Mouse (Mus musculus) MN1 (cell line): ENCODE measurements around the gene Tsen34.

ENCODE experiments used
- DNase-seq: peaks from one replicate; pipeline ENCODE4 v3.0.0-alpha.2; 2016; ENCODE audit warnings: low spot score

Tsen34 gene

DNA sequence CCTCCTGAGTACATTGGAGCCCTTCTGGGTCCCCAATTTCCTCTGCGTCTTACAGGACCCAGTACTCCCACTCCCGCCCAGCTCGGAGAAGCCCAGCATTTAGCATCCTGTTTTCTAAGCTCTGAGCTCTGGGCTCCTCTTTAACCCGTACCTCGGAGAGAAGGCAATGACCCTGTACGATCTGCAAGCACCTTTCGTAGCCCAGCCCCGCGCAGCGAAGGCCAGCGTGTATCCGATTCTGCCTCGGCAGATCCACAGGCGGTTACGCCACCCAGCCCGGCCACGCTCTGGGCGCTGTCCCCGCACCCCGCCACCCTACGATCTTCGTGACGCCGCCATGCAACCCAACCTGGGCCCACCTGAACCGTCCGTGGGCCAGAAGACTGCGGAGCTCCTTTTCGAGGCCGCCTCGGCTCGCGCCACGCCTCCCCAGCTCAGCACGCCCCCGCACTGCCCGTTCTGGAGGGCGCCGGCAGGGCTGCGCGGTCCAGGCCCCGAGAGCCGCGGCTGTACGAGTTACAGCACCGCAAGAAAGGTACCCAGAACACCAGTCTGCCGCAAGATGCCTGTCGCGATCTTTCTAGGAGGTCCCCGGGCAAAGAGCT is at the start of gene Tsen34:
Tsen34 (plus strand) TSS at position 482 of the 605 bp plus-strand sequence.
- no peak for DNase-seq

- no peak for DNase-seq
Observed at GRCm38 (mm10) chr7:3643412-3643811, 49.3 kb upstream of the Tsen34 start.

DNA sequence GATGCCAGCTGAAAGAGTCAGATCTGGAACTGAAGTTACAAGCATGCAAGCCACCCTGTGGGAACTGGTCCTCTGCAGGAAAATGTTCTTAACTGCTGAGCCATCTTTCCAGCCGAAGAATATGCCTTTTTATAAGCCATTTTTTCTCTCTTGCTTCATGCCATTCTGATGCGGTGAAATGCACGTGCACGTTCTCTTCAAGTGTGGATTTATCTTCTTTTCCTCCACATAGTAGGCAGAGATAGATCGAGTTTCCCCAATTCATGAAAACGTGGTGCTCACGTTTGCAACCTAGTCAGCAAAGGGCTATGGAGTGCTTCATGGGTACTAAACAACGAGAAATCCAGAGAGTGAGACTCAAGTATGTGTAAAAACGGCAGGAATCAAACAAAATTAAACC is 48.8 kb upstream of the Tsen34 start:
- no peak for DNase-seq

GRCm38 (mm10) chr7:3644348-3644671 is 48.4 kb upstream of the Tsen34 start:
- DNase-seq: no peak

GRCm38 (mm10) chr7:3644672-3645487 is 47.8 kb upstream of the Tsen34 start, which contains the start of gene Cnot3:
TSS of gene Cnot3 (plus strand) at chr7:3645268.
- peak; percentile 98 for DNase-seq

DNA sequence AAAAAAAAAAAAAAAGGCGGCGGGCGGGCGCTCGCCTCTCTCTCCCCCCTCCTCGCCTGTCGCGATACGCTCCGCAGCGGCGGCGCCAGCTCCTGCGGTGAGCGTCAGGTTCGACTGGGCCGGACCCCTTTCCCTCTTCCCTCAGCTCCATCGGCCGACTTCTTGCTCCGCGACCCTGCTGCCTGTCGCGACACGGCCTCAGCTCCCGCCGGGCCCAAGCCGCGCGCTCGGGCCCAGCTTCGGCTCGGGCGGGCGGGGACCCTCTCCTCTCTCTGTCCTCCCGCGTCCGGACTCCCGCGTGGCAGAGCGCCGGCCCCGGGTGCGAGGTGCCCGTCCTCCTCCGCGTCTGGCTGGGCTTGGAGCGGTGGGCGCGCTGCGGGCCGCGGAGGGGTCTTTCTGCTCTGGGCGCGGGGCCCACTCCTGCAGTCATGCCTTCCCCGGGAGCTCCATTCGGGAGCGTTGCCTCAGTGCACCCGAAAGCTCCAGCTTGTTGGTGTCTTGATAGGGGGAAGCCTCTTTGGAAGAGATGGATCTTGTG is 47.1 kb upstream of the Tsen34 start:
- DNase-seq: no peak

DNA sequence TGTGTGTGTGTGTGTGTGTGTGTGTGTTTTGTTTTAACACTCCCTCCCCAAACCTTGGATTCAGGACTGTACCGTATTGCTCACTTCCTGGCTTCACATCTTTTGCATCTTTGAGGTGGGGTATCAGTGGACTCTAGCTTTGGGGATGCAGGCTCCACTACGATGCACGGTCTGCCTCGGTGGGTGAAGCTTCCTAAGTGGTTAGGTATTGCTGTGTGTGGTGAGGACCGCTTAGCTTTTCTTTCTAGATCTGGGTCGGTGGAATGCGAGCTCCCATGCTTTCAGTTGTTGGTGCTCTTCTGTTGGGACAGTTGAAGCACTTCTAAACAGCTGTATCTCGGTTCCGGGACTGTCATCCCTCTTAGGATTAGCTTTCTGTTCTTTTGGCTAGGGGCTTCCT is 46.5 kb upstream of the Tsen34 start:
- DNase-seq: no peak

DNA sequence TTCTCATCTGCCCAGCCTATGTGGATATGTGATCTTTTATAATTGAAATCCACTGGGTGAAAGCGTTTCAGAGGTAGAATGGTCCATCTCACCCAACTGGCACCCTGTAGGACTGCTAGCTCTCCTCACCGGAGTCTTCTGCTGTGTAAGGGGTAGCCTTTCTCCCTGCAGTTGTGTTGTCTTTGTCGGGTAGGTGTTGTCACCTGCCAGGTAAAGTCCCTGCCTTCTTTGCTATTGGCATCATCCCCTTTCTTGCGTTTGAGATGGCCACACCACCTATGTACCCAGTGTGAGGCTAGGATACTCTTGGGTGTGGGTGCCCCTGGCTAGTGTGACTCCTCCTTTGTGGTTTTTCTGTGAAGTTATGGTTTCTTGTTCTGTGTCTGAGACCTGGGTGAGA is 46.0 kb upstream of the Tsen34 start:
- DNase-seq: no peak

DNA sequence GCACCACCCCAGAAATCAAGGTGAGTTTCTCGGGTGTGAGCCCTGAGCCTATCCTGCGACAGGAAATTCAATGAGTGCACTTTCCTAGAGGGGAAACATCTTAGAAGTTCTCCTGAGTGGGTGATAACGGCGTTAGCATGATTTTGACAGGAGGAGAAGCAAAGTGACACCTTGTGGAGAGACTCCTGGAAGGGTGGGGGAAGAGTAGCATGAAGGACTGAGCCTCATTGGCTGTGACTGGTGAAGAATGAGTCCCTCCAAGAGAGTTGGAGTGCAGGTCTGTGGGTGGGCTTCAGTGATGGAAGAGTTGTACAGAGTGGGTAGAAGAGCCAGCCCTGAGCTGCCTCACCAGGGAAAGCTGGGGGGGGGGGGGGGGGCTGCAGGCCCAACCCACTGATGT is 35.7 kb upstream of the Tsen34 start:
- no peak for DNase-seq

DNA sequence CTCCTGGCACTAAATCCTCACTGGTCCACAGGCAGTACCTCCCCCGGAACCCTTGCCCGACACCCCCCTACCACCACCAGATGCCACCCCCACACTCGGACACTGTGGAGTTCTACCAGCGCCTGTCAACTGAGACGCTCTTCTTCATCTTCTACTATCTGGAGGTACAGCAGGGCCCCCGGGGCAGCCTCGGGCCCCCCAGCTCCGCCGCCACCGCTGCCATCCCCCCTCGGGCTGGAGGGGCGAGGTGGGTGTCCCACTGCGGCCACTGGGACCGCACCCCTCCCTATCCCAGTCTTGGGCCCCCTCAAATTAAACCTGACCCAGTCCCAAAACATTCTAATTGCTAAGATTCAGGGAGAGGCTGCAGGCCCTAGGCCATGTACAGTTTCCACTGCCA is 34.1 kb upstream of the Tsen34 start:
- no peak for DNase-seq

- peak; percentile 17 for DNase-seq
Observed at GRCm38 (mm10) chr7:3664524-3665214, 28.0 kb upstream of the Tsen34 start.

DNA sequence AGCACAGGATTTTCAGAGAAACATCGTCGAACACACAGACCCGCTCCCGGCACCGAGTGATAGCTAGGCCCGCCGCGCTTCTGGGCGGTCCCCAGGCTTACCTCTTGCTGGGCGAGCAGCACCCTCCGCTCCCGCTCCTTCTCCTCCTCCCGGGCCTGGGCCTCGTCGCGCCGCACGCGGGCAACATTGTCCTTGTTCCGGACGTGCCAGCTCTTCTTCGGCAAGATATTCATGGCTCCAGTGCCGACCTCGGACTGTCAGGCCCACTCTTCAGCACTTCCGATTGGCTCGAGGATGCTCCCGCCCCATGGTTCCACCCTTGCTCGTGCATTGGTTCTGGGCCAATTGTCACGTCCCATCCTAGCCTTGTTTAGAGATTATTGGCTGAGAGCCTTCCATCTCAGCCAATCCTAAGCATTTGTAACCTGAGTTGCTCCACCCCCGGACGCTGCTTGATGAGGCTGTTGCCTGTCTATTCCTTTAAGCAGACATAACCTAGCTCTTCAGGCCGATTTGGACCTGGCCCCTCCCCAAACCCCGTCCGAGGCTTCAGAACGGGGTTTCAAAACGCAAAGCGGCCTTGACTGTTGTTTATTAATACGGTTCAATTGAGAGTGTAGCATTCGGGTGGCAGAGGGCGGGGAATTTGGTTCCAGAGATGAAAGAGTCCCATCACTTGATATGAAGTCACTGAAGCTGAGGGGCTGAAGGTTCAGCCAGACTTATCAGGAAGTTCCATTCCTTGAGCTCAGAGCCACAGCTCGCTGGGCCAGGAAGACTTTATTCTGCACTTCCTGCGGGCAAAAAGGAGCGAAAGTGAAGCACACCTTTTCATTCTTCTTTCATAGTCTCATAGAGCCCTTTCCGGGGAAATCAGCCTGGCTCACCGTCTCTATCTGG is 27.2 kb upstream of the Tsen34 start, which contains the start of gene Leng1:
Leng1 (minus strand) TSS at position 626 of the 900 bp plus-strand sequence.
- DNase-seq: peak; percentile 96

DNA sequence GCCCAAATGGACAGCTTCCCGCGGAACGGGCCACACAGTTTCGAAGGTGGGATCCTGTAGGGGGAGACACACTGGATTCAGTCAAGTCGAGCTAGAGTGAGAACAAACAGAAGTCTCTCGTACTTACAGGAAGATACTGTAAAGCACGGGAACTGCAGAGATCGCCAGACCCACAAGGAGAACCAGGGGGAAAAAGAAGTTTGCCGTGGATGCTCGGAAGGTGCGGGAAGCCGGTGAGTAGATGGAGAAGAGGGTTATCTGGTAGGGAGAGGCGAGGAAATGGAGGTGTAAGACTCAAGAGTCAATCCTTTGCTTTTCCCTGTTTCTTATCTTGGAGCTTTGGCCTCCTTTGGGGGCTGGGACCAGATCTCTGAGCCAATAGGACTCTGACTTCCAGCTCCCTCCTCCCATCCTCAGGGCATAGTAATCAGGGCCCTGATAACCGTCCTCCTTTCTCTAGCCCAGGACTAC is 25.7 kb upstream of the Tsen34 start:
- DNase-seq: peak; percentile 26

DNA sequence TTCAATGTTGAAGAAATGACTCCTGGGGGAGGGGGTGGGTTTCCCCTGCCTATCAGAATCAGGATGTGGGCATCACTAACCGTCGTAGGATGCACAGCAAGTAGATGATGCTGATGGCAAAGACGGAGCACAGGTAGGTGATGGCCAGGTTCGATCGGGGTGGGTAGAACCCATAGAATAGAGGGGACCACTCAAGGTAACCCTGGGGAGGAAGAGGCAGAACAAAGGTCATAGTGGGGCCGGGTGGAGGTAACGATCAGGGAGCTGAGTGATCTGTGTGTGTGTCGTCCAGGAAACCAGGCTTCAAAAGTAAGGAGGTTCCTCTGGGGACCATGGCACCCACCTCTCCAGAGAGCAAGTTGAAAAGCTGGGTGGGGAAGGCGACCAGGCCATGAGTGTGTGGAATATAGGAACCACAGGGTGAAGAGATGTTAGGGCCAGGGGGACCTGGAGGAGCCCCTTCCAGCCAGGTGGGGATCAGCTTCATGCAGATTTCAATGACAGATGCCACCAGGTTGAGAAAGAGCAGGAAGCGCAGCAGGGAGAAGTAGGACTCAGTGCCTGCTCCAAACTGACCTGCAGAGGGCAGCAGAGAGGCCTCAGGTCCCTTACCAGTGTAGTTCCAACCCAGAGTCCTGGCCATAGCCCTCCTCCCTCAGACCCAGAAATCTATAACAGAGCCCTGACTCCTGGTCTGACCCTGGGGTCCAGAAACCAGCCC is 18.0 kb upstream of the Tsen34 start:
- peak; percentile 74 for DNase-seq

GRCm38 (mm10) chr7:3675228-3675548 is 17.5 kb upstream of the Tsen34 start:
- DNase-seq: no peak

GRCm38 (mm10) chr7:3676371-3676770 is 16.3 kb upstream of the Tsen34 start:
- DNase-seq: no peak

DNA sequence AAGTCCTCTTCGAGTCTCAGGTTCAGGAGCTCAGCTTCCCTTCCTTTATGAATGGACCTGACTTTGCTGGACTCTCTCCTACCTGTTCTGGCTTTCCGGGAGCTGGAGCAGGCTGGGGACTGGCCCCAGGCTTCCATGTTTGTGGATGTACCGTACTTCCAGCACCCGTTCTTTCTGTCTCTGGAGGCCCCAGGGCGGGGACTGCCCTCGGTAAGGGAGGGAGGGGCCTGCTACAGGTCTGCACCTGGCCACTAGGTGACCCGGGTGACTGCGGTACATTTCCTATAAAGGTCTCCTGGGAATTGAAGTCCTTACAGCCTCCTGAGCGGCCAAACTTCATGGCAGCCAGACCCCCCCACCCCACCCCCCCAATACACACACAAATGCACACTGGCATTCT is 15.3 kb upstream of the Tsen34 start, which contains the start of gene Tmc4:
Tmc4 (minus strand) TSS at position 212 of the 400 bp plus-strand sequence.
- DNase-seq: no peak

GRCm38 (mm10) chr7:3683908-3684550 is 8.6 kb upstream of the Tsen34 start:
- no peak for DNase-seq

- no peak for DNase-seq
Observed at GRCm38 (mm10) chr7:3684698-3685097, 8.0 kb upstream of the Tsen34 start.

DNA sequence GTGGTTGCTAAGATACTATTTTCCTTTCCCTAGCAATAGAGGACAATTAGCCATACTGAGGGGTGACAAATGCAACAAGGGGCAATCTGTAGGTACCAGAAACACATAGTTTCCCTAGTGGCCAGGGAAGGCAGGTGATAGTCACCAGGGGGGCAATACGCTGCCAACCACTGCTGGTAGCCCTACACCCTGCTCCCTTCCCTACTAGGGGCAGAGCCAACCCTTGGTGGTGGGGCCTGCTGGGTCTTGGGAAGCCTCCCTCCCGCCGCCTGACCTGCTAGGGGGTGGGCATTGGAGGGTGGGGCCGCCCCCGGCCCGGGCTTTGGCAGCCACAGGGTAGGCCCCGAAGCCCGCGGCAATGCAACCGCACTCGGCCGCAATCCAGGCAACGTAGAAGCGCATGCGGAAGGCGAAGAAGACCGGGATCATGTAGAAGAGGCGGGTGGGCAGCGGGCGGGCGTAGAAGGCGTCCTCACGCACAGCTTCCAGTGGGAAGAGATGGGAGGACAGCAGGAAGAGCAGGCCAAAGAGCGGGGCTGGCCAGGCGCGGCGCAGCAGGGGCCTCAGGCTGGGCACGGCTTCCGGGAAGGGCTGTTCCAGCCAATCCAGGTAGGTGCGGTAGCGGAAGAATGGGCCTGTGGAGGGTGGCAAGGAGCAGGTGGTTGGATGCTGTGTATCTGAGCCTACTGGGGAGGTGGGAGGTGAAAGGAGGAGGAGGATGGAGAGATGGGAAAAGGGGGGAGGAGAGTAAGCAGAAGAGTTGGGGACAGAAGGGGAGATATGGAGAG is 7.1 kb upstream of the Tsen34 start:
- no peak for DNase-seq
